Mouse (Mus musculus) liver, embryonic 13.5 days (tissue): ENCODE measurements at regions not wholly inside any gene's neighbourhood (a gene's known extent, or its start where the extent isn't known, plus 50 kb on each side); places are given as distances from the start of the nearest gene placed in this dataset.

Experiments used
- ATAC-seq: fragments of 200-750 bp; cut with Nextera tagmentation; 2 replicates; pipeline ENCODE4 v1.8.0; 2017; ENCODE audit warnings: low read depth, mild to moderate bottlenecking, moderate number of reproducible peaks, moderate library complexity
- DNase-seq: peaks from one replicate; pipeline ENCODE4 v3.0.0; 2022
- H3K27ac ChIP-seq: fragments of 300-500 bp; sonication (generic); 2 replicates; pipeline ENCODE4 v1.5.1; 2015; ENCODE audit warnings: moderate library complexity, mild to moderate bottlenecking, inconsistent platforms
- H3K27me3 ChIP-seq: fragments of 300-500 bp; sonication (generic); 2 replicates; pipeline ENCODE4 v1.6.1; 2015; ENCODE audit warnings: mild to moderate bottlenecking, inconsistent platforms
- H3K36me3 ChIP-seq: fragments of 300-500 bp; sonication (generic); 2 replicates; pipeline ENCODE4 v1.6.1; 2015; ENCODE audit warnings: mild to moderate bottlenecking, inconsistent platforms
- H3K4me1 ChIP-seq: fragments of 300-500 bp; sonication (generic); replicated peaks from 2 replicates; pipeline ENCODE4 v1.6.1; 2015; ENCODE audit warnings: inconsistent platforms
- H3K4me2 ChIP-seq: fragments of 300-500 bp; sonication (generic); 2 replicates; pipeline ENCODE4 v1.6.1; 2015; ENCODE audit warnings: inconsistent platforms, mild to moderate bottlenecking, moderate library complexity
- H3K4me3 ChIP-seq: fragments of 300-500 bp; sonication (generic); replicated peaks from 2 replicates; pipeline ENCODE4 v1.5.1; 2015; ENCODE audit warnings: mild to moderate bottlenecking, inconsistent platforms
- H3K9ac ChIP-seq: fragments of 300-500 bp; sonication (generic); 2 replicates; pipeline ENCODE4 v1.6.1; 2015; ENCODE audit warnings: mild to moderate bottlenecking, inconsistent platforms
- H3K9me3 ChIP-seq: fragments of 300-500 bp; sonication (generic); replicated peaks from 2 replicates; pipeline ENCODE4 v1.6.1; 2016; ENCODE audit warnings: inconsistent platforms
- WGBS: fragments of 180-500 bp; shearing (Covaris S2); methylation state at CpG from one replicate; pipeline ENCODE4 v1.1.7; 2015; ENCODE audit not compliant: insufficient replicate concordance; 5-methylcytosine and 5-hydroxymethylcytosine counted together

- H3K4me2 ChIP-seq: no peak overlapping the region
- H3K27me3 ChIP-seq: no peaks in the 10 kb centered on the region
- no peak for ATAC-seq
- WGBS: 57% methylated on average over 1 of the region's 1 CpGs
- no peak overlapping the region for H3K27ac ChIP-seq
- H3K9me3 ChIP-seq: no peaks in the 10 kb centered on the region
- no peak for DNase-seq
- H3K4me3 ChIP-seq: no peak overlapping the region
- H3K36me3 ChIP-seq: no peaks in the 10 kb centered on the region
- H3K9ac ChIP-seq: no peak overlapping the region
- no peaks in the 10 kb centered on the region for H3K4me1 ChIP-seq
These were observed 950.9 kb downstream of the 5730522E02Rik start for GRCm38 (mm10) chr11:25259691-25260090.

GRCm38 (mm10) chr11:25233360-25233890 lies 977.1 kb downstream of the 5730522E02Rik start:
- Histone ChIP-seq H3K4me2 (no peak overlapping the region), H3K9ac (no peak overlapping the region), H3K27ac (no peak overlapping the region), H3K9me3 (no peaks in the 10 kb centered on the region), H3K4me3 (no peak overlapping the region), H3K27me3 (no peaks in the 10 kb centered on the region), H3K36me3 (no peaks in the 10 kb centered on the region), H3K4me1 (no peaks in the 10 kb centered on the region)
- WGBS: 61% methylated on average over 4 of the region's 4 CpGs
- DNase-seq: no peak
- ATAC-seq: no peak
